Comparison of ENCODE assay signal across 9 mouse cellular contexts in genomic region chr6:37037115-37037908, GRCm38 (mm10).
DNase-seq lines count a peak whose midpoint lies in the region; ATAC-seq and TF ChIP-seq lines count a peak whose summit lies in the region.
"Had no signal": no experiment of that assay in that cellular context is flagged by ENCODE, and none has a peak within 500 bp of the region (broad histone marks: within the 10 kb centered on the region; RNA-seq: fewer than 3 reads in every experiment).

No protein-coding gene starts in this region.

- 68% methylated on average over 11 of the region's 11 CpGs for WGBS in embryonic facial prominence, embryonic 10.5 days
- 82% methylated on average over 11 of the region's 11 CpGs for WGBS in neural tube, embryonic 12.5 days

- no peaks in the 10 kb centered on the region for H3K36me3 ChIP-seq in embryonic facial prominence, embryonic 10.5 days (replicated peaks)
- H3K36me3 ChIP-seq in neural tube, embryonic 12.5 days = no peaks in the 10 kb centered on the region
- H3K36me3 ChIP-seq: G1E had no signal

- peaks cover 27% of the 10 kb centered on the region for H3K4me1 ChIP-seq in embryonic facial prominence, embryonic 10.5 days
- H3K4me1 ChIP-seq in neural tube, embryonic 12.5 days = peaks cover 13% of the 10 kb centered on the region

- intact Hi-C loops in gastrocnemius, adult 2 months (cut with DNase I) = no loop called here
- intact Hi-C loops in left cerebral cortex, postnatal 10 days (cut with DNase I) = loop anchor here (5.0 kb wide), 1 partner anchor 345 kb away; no protein-coding TSS in a partner anchor

- 0 out of 2 replicates have a peak, but pooled peaks cover 4% of the 10 kb centered on the region for H3K27me3 ChIP-seq in embryonic facial prominence, embryonic 10.5 days (replicated peaks; ENCODE audit: low read depth, poor library complexity, severe bottlenecking)
- H3K27me3 ChIP-seq in neural tube, embryonic 12.5 days (replicated peaks) = no peaks in the 10 kb centered on the region

- H3K9ac ChIP-seq in neural tube, embryonic 12.5 days = no peak overlapping the region

- H3K9me3 ChIP-seq in embryonic facial prominence, embryonic 10.5 days = no peaks in the 10 kb centered on the region
- H3K9me3 ChIP-seq in neural tube, embryonic 12.5 days = no peaks in the 10 kb centered on the region

- H3K4me3 ChIP-seq in gastrocnemius, adult 2 months = no peak overlapping the region
- no peak overlapping the region for H3K4me3 ChIP-seq in embryonic facial prominence, embryonic 10.5 days
- no peak overlapping the region for H3K4me3 ChIP-seq in neural tube, embryonic 12.5 days

- peak; percentile 62 to 90 for ATAC-seq in hematopoietic stem cell, adult 5-6 weeks (replicated peaks in 1 of 2; ENCODE audit: insufficient read depth in 1 of 2, low FRiP score in 2 of 2, low TSS enrichment in 1 of 2, low read depth in 1 of 2, poor library complexity in 2 of 2, severe bottlenecking in 2 of 2)
- ATAC-seq in neural tube, embryonic 12.5 days (ENCODE audit: low FRiP score, low read depth) = peak; percentile 81; the same call in 1 of the 2 replicates

- peak; percentile 43 for TF ChIP-seq CTCF in gastrocnemius, adult 2 months (IDR thresholded peaks at IDR 0.05)

- no peak overlapping the region for H3K4me2 ChIP-seq in neural tube, embryonic 12.5 days (replicated peaks)

- H3K27ac ChIP-seq in gastrocnemius, adult 2 months = no peak overlapping the region
- H3K27ac ChIP-seq in embryonic facial prominence, embryonic 10.5 days (replicated peaks) = peak overlapping the region; percentile 27; the same call in 1 of the 2 replicates
- no peak overlapping the region for H3K27ac ChIP-seq in neural tube, embryonic 12.5 days

- no peak for DNase-seq in gastrocnemius, adult 2 months
- DNase-seq in gastrocnemius, adult 8-10 months (ENCODE audit: low spot score in 2 of 2) = no peak
- peak; percentile 4 to 17 for DNase-seq in B cell, adult 2 months
- DNase-seq in embryonic facial prominence, embryonic 10.5 days (ENCODE audit: low spot score) = peak; percentile 74
- peak; percentile 48 to 67 for DNase-seq in left cerebral cortex, postnatal 10 days (ENCODE audit: extremely low spot score in 1 of 2, low spot score in 2 of 2)
- no peak for DNase-seq in natural killer cell, adult 2 months (ENCODE audit: low spot score in 2 of 2)

Comparison
In these comparisons a context has a peak if more than half of its experiments do, and no peak if none do; other contexts are left out.
1. DNase-seq: peak in B cell, adult 2 months (2 of 2), embryonic facial prominence, embryonic 10.5 days (single experiment) and left cerebral cortex, postnatal 10 days (2 of 2); none in gastrocnemius, adult 2 months (single experiment), gastrocnemius, adult 8-10 months (0 of 2) and natural killer cell, adult 2 months (0 of 2).